Mouse (Mus musculus): ENCODE measurements around the gene Anks1b. TPM values are rescaled to one million over a fixed set of nuclear protein-coding genes. Genes with fewer than 3 reads are reported as not detected.

The Anks1b gene
- total RNA-seq, 2 experiments from 2014 or later, result 426 to 497 TPM

GRCm38 (mm10) chr10:90740956-90741355, 867.6 kb downstream of the Anks1b start:
- DNase-seq (ENCODE audit: low spot score in 2 of 2), result no peak
- intact Hi-C loops (cut with DNase I), result no loop called here

GRCm38 (mm10) chr10:90751889-90752288, 878.6 kb downstream of the Anks1b start:
- DNase-seq (ENCODE audit: low spot score in 2 of 2), result no peak
- intact Hi-C loops (cut with DNase I), result loop anchor here (5.0 kb wide), 1 partner anchor 70 kb away; no protein-coding TSS in a partner anchor

- intact Hi-C loops (cut with DNase I), result loop anchor here (5.0 kb wide), 1 partner anchor 69 kb away; no protein-coding TSS in a partner anchor
- DNase-seq (ENCODE audit: low spot score in 2 of 2), result peak; percentile 77 to 81
Observed at GRCm38 (mm10) chr10:90753106-90753505, 879.8 kb downstream of the Anks1b start.

DNA sequence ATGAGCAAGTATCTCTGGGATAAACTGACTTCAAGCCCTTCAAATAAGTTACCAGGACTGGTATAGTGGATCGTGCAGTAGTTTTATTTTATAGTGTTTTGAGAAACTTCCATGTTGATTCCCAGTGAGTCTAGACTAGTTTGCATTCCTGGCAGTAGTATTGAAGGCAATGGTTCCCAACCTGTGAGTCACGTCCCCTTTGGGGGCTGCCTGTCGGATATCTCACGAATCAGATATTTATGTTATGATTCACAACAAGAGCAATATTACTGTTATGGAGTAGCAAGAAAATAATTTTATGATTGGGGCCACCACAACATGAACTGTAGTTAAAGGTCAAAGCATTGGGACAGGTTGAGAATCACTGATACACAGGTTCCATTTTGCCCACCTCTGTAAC, 884.5 kb downstream of the Anks1b start:
- no peak for DNase-seq (ENCODE audit: low spot score in 2 of 2)
- intact Hi-C loops (cut with DNase I), result no loop called here

GRCm38 (mm10) chr10:90759929-90760328, 886.6 kb downstream of the Anks1b start:
- intact Hi-C loops (cut with DNase I), result no loop called here
- no peak for DNase-seq (ENCODE audit: low spot score in 2 of 2)

DNA sequence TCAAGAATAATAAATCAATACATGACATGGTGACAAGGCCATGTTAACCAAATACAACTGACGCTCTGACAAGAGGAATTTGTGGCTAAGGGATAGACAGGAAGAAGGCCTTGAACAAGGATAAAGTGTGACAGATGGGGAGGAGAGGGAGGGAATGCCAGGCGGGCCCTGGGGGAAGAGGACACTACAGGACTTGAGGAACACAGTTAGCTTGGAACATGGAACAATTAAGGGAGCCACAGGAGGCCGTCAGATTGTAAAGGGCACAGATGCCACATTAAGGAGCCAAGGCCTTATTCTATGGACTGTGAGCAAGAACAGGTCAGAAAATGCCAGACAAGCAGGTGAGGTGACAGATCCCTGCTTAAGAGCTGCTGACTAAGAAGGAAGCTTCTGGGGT, 893.0 kb downstream of the Anks1b start:
- intact Hi-C loops (cut with DNase I), result no loop called here
- no peak for DNase-seq (ENCODE audit: low spot score in 2 of 2)

DNA sequence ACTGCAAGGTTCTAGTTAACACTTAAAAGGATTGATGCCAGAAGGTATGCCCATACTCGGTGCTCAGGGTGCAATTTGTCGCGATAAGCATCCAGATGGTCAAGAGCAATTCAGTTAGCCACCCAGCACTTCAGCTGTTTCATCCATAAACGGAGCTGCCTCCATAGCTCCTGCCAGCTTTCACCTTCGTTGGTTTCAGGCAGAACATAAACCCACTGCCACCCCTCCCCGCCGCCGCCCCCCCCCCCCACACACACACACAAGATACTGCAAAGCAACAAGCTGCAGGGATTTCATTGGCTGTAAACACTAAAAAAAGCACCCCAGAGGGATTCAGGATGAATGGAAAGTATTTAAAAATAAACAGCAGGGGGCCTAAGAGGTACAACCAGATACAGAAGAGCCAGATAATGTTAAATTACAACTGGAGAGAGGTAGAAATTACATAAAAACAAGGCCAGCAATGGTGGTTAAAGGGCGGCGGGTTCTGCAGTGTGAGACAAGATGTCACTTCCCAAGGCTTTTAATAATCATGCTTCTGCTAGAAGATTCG, 897.2 kb downstream of the Anks1b start:
- intact Hi-C loops (cut with DNase I), result no loop called here
- DNase-seq (ENCODE audit: low spot score in 2 of 2), result no peak

DNA sequence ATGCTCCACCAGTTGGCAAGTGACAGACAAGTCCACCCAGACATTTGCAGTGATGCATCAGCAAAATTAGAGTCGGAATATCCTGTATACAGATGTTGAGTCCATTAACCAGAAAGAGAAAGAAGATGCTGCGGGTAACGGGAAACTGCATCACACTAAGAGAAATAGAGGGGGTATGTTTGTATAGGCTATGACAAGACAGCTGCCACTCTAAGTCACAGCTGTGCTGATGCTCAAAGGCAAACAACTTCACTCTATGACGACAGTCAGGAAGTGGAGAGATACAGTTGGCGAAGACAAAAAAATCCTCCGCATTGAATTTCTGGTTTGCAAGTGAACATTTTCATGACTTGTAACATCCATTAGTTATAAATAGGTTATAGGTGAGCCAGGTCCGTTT, 897.7 kb downstream of the Anks1b start:
- DNase-seq (ENCODE audit: low spot score in 2 of 2), result no peak
- intact Hi-C loops (cut with DNase I), result no loop called here

DNA sequence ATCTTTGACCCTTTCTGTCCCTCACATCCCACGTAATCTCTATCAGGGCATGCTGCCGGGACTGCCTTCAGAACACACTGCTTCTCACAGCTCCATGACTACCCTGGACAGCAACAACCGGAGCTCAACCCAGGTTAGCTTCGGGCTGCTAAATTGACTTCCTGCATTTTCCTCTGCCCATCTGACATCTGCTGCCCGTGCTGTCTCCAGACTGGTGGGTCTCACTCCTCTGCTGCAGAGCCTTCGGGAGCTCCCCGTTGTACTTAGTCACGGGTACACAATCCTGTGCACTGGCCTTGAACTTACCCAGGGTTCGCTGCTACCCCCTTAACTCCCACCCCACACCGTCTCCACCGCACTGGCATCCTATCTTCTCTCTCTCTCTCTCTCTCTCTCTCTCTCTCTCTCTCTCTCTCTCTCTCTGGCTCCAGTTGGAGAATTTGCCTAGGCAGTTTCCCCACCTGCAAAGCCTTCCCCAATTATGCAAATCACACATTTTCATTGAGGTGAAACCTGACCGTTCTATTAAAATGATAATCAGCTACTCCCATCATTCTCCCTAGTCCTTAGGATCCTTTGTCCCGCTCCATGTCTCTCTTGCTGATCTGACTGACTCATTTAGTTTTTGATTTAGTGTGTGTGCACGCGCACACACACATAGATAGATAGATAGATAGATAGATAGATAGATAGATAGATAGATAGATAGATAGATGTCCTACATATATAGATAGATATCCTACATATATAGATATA, 898.3 kb downstream of the Anks1b start:
- no peak for DNase-seq (ENCODE audit: low spot score in 2 of 2)
- intact Hi-C loops (cut with DNase I), result no loop called here

DNA sequence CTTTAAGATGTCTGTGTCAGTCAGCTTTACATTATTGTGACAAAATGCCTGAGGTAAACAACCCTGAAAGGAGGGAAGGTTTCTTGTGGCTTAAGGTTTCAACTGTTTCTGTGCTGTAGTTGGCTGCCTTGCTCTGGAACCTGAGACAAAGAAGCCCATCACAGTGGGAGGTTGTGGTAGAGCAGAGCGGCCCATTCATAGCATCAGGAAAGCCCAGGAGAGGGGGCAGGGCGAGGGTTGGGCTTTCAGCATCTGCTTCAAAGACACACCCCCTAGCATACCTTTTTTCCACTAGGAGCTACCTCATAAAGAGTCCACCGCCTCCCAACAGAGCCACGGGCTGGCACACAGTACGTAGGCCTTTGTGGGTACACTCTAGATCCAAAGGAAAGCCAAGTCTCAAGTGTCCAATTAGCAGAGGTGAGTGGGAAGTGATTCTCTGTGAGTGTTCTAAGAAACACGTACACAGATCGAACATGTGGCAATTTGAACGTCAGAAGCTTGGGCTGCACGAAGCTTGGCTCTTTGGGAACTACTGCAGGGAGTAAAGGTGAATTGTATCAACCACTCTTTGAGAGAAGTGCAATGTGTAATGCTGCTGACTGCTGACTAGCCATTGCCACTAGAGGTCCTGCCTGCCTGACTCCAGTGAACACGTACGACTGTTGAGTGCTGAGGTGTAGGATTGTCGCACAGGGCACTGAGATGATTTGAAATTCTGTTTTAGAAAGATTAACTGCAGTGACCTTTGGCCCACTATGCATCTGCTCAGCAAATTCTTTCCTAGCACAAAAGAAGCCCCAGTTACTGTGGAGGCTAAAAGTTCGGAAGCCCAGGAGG, 906.5 kb downstream of the Anks1b start:
- intact Hi-C loops (cut with DNase I), result no loop called here
- no peak for DNase-seq (ENCODE audit: low spot score in 2 of 2)

DNA sequence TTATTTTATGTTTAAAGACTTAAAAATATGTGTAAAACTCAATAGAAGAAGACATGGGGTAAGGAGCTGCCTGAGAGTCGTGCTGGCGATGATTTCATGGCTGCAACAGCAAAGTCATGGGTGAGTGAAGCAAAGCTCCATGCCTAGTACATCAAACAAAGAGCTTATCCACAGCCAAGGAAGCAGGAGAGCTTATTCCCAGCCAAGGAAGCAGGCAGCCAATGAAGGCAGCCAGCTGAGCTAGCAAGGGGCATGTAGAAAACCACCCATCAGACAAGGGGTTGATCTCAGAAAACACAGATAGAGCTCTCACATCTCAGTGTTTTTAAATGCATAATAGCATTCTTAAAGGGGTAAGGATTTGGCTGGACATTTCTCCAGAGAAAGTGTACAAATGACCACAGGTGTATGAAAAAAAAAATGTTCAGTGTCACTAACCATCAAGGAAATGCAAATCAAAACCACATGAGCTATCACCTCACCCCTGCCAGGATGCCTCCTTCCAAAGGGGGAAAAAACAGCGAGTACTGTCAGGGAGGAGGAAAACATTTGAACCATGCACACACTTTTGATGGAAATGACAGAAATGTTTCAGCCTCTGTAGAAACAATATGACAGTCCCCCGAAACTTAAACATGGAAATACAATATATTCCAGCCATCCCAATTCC, 911.8 kb downstream of the Anks1b start:
- intact Hi-C loops (cut with DNase I), result no loop called here
- no peak for DNase-seq (ENCODE audit: low spot score in 2 of 2)

GRCm38 (mm10) chr10:90785680-90786079, 912.4 kb downstream of the Anks1b start:
- DNase-seq (ENCODE audit: low spot score in 2 of 2), result no peak
- intact Hi-C loops (cut with DNase I), result no loop called here

DNA sequence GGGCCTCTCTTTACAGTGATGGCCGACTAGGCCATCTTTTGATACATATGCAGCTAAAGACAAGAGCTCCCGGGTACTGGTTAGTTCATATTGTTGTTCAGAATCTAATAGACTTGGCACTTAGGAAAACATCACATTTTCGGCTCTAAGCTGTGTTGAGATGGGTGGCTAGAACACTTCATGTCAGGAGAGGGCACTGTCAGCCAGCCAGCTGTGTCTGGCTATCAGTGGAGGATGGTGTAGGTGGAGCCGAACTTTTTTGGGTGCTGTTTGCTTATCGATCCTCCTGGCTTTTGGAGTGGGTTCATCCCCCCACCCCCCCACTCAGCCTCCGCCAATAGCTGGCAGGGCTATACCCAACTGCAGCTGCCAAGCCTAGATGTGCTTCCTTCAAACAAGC, 929.8 kb downstream of the Anks1b start:
- intact Hi-C loops (cut with DNase I), result no loop called here
- DNase-seq (ENCODE audit: low spot score in 2 of 2), result no peak

GRCm38 (mm10) chr10:90804602-90805095, 931.3 kb downstream of the Anks1b start:
- intact Hi-C loops (cut with DNase I), result no loop called here
- no peak for DNase-seq (ENCODE audit: low spot score in 2 of 2)

- intact Hi-C loops (cut with DNase I), result loop anchor here (1.0 kb wide), 1 partner anchor 38 kb away; no protein-coding TSS in a partner anchor
- no peak for DNase-seq (ENCODE audit: low spot score in 2 of 2)
Observed at GRCm38 (mm10) chr10:90808616-90809310, 935.5 kb downstream of the Anks1b start.

- no peak for DNase-seq (ENCODE audit: low spot score in 2 of 2)
- intact Hi-C loops (cut with DNase I), result no loop called here
Observed at GRCm38 (mm10) chr10:90809911-90810590, 936.7 kb downstream of the Anks1b start.

GRCm38 (mm10) chr10:90811446-90811845, 938.1 kb downstream of the Anks1b start:
- intact Hi-C loops (cut with DNase I), result no loop called here
- no peak for DNase-seq (ENCODE audit: low spot score in 2 of 2)

GRCm38 (mm10) chr10:90813326-90813725, 940.0 kb downstream of the Anks1b start:
- no peak for DNase-seq (ENCODE audit: low spot score in 2 of 2)
- intact Hi-C loops (cut with DNase I), result no loop called here

GRCm38 (mm10) chr10:90814412-90814811, 941.1 kb downstream of the Anks1b start:
- intact Hi-C loops (cut with DNase I), result no loop called here

More at GRCm38 (mm10) chr10:90814412-90814811, 941.1 kb downstream of the Anks1b start:
- DNase-seq (ENCODE audit: low spot score in 2 of 2), result no peak

Measured in left cerebral cortex, postnatal 36 days (tissue).